Mouse (Mus musculus) layer of hippocampus, adult 2 months (tissue): ENCODE measurements around the gene Zdhhc17. TPM values are rescaled to one million over a fixed set of nuclear protein-coding genes. Genes with fewer than 3 reads are reported as not detected.
A peak's percentile ranks its signal among the peaks of the same experiment; 100 is the strongest.

ENCODE experiments used
- DNase-seq, 2 experiments: peaks; one replicate each; pipeline ENCODE4 v3.0.0; 2022; ENCODE audit warnings: low spot score in 2 of 2
- H3K27ac ChIP-seq: fragments of 200-600 bp; 2 replicates; pipeline ENCODE4 v1.8.1; 2022
- H3K4me3 ChIP-seq: fragments of 200-600 bp; 2 replicates; pipeline ENCODE4 v1.8.1; 2022; ENCODE audit warnings: mild to moderate bottlenecking
- CTCF ChIP-seq: fragments of 200-600 bp; conservative IDR thresholded peaks from 2 replicates; pipeline ENCODE4 v1.8.1; 2022; ENCODE audit warnings: antibody characterized with exemption, mild to moderate bottlenecking, moderate library complexity
- total RNA-seq, 2 experiments: library from RNA; stranded (reverse); gene quantifications; 2 replicates each; pipeline ENCODE4 v1.2.3; 2021

The Zdhhc17 gene
- total RNA-seq, 2 experiments from 2014 or later, result 105 to 110 TPM

- no peak for DNase-seq
- Histone ChIP-seq H3K4me3 (peak overlapping the region; percentile 72), H3K27ac (peak overlapping the region; percentile 80)
- no peak for TF ChIP-seq CTCF
Measured at GRCm38 (mm10) chr10:110920368-110920950, 89.5 kb downstream of the Zdhhc17 start.

- H3K4me3 ChIP-seq, result peak within 1 kb of the TSS; percentile 72
- TF ChIP-seq CTCF, result no peak
- peak within 1 kb of the TSS; percentile 80 for H3K27ac ChIP-seq
- peak; percentile 34 to 55 for DNase-seq
Measured at GRCm38 (mm10) chr10:110919531-110920343, 90.2 kb downstream of the Zdhhc17 start, which contains the start of gene Csrp2. Gene Csrp2 (plus strand): TSS chr10:110919789.

- Histone ChIP-seq H3K27ac (peak overlapping the region; percentile 80), H3K4me3 (peak overlapping the region; percentile 72)
- no peak for DNase-seq
- TF ChIP-seq CTCF, result no peak
Measured at GRCm38 (mm10) chr10:110918414-110919391, 91.2 kb downstream of the Zdhhc17 start.

- H3K4me3 ChIP-seq, result no peak overlapping the region
- DNase-seq, result no peak
- H3K27ac ChIP-seq, result no peak overlapping the region
- TF ChIP-seq CTCF, result no peak
Measured at GRCm38 (mm10) chr10:110917521-110917920, 92.4 kb downstream of the Zdhhc17 start.

- TF ChIP-seq CTCF, result no peak
- Histone ChIP-seq H3K4me3 (no peak overlapping the region), H3K27ac (no peak overlapping the region)
- no peak for DNase-seq
Measured at GRCm38 (mm10) chr10:110916666-110917344, 93.1 kb downstream of the Zdhhc17 start.

GRCm38 (mm10) chr10:110903862-110904261, 106.1 kb downstream of the Zdhhc17 start:
- Histone ChIP-seq H3K27ac (no peak overlapping the region), H3K4me3 (no peak overlapping the region)
- no peak for TF ChIP-seq CTCF
- DNase-seq, result no peak

- Histone ChIP-seq H3K27ac (no peak overlapping the region), H3K4me3 (no peak overlapping the region)
- DNase-seq, result no peak
- TF ChIP-seq CTCF, result no peak
Measured at GRCm38 (mm10) chr10:110899744-110900501, 110.0 kb downstream of the Zdhhc17 start.

Other genes with a start within 250 kb of the Zdhhc17 start
- 10 to 100 TPM; 20.2 to 24.6 TPM for gene Csrp2, start 90.4 kb downstream of the Zdhhc17 start, total RNA-seq
- gene Osbpl8, start 154.6 kb upstream of the Zdhhc17 start, total RNA-seq, result 10 to 100 TPM; 60.8 to 60.9 TPM